Mouse (Mus musculus): Measurements from ENCODE around the gene Ndufa12.

The Ndufa12 gene

GRCm38 (mm10) chr10:94198482-94199405 is at the start of gene Ndufa12:
TSS of gene Ndufa12 (plus strand) at chr10:94198720.
- peak; percentile 87 to 92 for DNase-seq

DNA sequence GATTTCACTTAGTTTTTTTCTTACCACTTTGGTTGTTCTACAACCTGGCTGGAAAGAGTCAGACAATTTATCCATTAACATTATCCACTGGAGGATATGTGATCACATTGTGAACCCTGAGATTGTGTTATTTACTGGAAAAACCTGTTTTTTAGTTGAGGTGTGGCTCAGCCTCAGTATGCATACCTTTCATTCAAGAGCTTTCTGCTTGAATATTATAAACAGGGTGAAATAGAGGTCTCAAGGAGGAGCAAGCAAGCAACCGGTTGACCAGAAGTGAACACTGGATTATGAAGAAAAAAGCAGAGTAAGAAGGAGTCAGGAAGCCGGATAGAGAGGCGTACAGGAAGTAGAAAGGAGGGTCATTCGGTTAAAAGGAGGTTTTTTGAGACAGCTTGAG is 47.0 kb upstream of the Ndufa12 start:
- no peak for DNase-seq

- DNase-seq, result no peak
These were observed 44.7 kb upstream of the Ndufa12 start for GRCm38 (mm10) chr10:94153841-94154240.

DNA sequence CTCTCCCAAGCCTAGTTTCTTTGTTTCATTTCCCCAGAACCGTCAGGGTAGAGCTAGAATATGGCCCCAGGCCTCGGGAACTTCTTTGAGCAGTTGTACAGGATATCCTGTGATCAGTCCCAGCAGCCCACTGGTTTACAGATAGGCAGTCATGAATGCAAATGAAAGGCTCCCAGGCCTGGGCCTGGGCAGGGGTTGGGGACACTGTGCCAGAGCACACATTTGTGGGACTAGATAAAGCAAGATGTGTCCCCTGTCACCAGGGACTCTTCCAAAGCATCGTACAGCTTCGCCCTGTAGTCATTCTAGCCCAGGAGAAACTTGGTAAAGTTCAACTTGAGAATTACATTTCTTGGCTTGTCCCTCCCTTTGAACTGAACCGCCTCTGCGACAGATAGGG is 39.6 kb upstream of the Ndufa12 start:
- DNase-seq, result no peak

DNA sequence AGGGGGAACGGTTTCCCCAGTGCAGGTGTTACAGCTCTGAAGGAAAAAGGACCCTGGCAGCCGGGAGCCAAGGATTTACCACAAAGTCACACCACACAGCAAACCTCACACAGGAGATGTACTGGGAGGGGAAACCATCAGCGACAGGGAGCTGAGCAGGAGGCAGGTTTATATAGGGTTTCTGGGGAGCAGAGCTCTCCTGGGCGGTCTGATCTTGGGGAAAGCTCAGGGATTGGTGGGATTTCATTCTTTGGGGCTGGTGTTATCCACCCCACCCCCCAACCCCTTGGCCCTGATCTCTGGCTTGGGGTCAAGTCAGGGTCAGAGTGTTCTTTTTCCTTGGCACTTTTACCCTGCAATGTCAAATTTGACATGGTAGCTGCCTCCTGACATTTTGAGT is 39.1 kb upstream of the Ndufa12 start:
- DNase-seq, result no peak

DNA sequence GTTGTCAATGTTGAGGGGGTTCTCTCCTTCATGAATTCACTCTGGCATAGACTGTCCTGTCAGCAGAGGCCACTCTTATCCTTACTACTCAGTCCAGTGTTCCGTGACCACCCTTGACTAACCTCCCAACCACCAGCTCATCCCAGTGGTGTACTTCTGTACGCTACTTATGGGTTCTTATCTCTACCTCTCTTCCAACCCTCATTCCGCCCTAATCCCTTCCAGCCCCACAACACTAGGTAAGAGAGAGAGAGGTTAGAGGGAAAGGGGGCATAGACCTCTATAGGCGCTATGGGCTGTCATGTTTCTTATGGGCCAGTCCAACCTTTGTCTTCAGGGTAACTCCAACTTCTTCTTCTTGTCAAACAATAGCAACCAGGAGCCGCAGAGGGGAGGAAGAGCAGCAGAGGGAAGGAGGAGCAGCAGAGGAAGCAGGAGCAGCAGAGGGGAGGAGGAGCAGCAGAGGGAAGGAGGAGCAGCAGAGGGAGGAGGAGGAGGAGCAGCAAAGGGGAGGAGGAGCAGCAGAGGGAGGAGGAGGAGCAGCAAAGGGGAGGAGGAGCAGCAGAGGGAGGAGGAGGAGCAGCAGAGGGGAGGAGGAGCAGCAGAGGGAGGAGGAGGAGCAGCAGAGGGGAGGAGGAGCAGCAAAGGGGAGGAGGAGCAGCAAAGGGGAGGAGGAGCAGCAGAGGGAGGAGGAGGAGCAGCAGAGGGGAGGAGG is 37.3 kb upstream of the Ndufa12 start:
- no peak for DNase-seq

- no peak for DNase-seq
These were observed 36.5 kb upstream of the Ndufa12 start for GRCm38 (mm10) chr10:94162031-94162430.

DNA sequence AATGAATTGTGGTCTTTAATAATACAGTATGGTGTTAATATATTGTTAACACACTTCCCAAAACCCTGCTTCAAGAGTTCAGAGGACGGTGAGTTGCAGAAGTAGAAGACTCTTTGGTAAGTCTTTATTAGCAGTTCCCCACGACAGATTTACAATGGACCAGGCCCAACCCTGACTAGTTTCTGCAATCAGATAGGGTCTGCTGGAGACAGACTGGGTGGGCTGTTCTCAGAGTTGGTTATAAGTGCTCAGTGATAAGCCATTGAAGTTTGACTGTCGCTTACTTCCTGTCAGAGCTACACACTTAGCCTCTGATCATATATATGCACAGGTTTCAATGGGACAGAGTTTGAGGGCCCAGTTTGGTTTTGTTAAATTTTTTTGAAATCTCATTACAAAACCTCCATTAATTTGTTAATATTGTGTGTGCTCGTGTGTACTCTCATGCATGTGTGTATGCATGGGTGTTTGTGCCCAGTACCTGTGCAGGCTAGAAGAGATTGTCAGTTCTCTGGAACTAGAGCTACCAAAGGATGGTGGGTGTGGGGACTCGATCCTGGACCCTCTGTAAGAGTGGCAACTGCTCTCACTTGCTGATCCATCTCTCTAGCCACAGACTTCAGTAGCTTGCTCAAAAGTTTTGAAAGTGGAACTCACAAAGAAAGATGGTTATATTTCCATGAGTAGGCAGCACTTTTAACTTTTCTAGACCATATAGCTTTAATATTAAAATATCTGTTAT is 34.2 kb upstream of the Ndufa12 start:
- DNase-seq, result no peak

- no peak for DNase-seq
These were observed 33.1 kb upstream of the Ndufa12 start for GRCm38 (mm10) chr10:94165426-94165825.

DNA sequence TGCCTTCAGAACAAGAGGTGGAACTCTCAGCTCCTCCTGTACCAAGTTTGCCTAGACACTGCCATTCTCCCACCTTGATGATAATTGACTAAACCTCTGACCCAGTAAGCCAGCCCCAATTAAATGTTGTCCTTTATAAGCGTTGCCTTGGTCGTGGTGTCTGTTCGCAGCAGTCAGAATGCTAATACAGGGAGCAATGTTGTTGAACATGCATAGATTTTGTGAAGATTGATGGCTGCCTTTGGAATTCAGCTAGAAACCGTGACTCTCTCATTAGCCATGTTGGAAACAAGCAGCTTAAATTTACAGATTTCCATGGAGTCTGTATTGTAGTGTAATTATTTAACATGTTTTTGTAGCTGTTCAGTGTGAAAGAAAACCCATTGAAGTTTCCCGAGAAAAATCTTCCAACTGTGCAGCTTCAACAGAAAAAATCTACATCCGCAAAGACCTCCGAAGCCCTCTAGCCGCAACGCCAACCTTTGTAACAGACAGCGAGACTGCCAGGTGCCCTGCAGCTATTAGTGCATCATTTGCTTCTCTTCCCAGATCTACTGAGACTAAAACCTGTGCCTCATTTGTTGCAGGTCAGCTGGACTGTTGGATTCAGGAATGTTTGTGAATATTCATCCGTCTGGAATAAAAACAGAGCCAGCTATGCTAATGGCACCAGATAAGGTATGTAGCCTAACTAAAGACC is 31.3 kb upstream of the Ndufa12 start:
- DNase-seq, result no peak

GRCm38 (mm10) chr10:94171440-94172130 is 26.9 kb upstream of the Ndufa12 start:
- DNase-seq, result no peak

- no peak for DNase-seq
These were observed 26.4 kb upstream of the Ndufa12 start for GRCm38 (mm10) chr10:94172137-94172536.

DNA sequence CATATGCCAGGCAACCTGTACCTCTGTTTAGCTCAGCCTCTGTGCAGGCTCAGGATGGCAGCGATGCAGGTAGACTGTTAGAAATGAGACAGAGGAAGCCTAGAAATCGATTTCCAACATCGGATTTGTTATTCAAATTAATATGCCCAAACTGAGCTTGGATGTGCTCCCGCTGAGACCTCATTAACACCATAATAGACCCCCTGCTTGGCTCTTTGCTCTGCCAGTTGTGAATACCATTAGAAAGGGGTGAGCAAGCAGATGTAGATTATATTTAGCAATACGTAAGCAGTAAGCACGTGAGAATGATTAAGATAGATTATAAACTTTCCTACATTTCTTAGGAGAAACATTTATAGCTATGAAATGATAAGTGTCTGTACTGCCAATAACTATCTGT is 25.8 kb upstream of the Ndufa12 start:
- no peak for DNase-seq

GRCm38 (mm10) chr10:94174652-94175051 is 23.9 kb upstream of the Ndufa12 start:
- no peak for DNase-seq

GRCm38 (mm10) chr10:94183199-94183598 is 15.3 kb upstream of the Ndufa12 start:
- no peak for DNase-seq

- DNase-seq, result no peak
These were observed 6.5 kb downstream of the Ndufa12 start for GRCm38 (mm10) chr10:94204973-94205372.

GRCm38 (mm10) chr10:94210718-94211618 is 12.4 kb downstream of the Ndufa12 start:
- DNase-seq, result no peak

DNA sequence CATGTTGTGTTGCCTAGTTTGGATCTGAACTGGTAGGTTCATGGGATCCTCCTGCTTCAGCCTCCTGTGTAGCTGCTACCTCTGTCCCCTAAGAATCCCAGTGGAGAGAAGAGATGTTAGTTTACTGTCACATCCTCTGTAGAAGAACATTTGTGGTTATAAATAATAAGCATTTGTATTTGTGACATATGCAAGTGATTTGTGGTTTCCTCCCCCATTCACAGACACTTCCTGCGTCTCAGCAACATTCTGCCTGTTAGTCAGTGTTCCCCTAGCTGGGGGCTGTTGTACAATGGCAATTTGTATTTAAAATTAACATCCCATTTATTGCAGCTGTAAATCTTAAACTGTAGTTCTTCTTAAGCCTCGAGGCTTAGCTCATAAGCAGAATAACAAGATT is 13.2 kb downstream of the Ndufa12 start:
- DNase-seq, result no peak

GRCm38 (mm10) chr10:94225026-94225750 is 26.7 kb downstream of the Ndufa12 start:
- DNase-seq, result no peak

Data from thymus, adult 18-20 months (tissue).